Mouse (Mus musculus): ENCODE measurements around the gene Mbtd1.

DNA sequence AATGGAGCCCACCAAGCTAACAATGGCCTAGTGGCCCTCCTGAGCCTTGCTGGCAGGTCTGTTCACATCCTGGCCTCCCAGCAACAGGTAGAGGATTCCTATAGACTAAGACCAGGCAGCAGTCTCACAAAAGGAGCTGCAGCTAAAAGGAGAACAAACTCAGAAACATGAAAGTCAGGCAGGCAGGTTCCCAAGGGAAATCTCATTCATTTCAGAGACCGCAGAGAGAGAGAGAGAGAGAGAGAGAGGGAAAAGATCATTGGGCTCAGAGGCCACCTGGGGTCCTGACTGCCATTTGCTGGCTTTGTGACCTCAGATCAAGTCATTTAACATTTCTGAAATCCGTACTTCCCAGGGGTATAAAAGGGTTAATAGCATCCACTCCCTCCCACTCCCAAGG is 38.3 kb upstream of the Mbtd1 start:
- no peak for TF ChIP-seq CTCF (IDR thresholded peaks at IDR 0.05; ENCODE audit: extremely low read depth, insufficient read depth, low read length)
- TF ChIP-seq POLR2A (IDR thresholded peaks at IDR 0.05; ENCODE audit: extremely low read depth, insufficient read depth, low read length): no peak

Measured in cortical plate, adult 2 months (tissue).